Mouse (Mus musculus): ENCODE results near the gene Grip1.

GRCm38 (mm10) chr10:120114493-120114892, 660.9 kb downstream of the Grip1 start:
- TF ChIP-seq CTCF (IDR thresholded peaks at IDR 0.05) (no peak), EP300 (IDR thresholded peaks at IDR 0.05) (no peak)
